Mouse (Mus musculus) A20 (cell line): Measurements from ENCODE around the gene Mgll.

Source experiments
- DNase-seq: peaks from one replicate; pipeline ENCODE4 v3.0.0-alpha.2; 2011; ENCODE audit warnings: low read depth, low spot score

The Mgll gene

DNA sequence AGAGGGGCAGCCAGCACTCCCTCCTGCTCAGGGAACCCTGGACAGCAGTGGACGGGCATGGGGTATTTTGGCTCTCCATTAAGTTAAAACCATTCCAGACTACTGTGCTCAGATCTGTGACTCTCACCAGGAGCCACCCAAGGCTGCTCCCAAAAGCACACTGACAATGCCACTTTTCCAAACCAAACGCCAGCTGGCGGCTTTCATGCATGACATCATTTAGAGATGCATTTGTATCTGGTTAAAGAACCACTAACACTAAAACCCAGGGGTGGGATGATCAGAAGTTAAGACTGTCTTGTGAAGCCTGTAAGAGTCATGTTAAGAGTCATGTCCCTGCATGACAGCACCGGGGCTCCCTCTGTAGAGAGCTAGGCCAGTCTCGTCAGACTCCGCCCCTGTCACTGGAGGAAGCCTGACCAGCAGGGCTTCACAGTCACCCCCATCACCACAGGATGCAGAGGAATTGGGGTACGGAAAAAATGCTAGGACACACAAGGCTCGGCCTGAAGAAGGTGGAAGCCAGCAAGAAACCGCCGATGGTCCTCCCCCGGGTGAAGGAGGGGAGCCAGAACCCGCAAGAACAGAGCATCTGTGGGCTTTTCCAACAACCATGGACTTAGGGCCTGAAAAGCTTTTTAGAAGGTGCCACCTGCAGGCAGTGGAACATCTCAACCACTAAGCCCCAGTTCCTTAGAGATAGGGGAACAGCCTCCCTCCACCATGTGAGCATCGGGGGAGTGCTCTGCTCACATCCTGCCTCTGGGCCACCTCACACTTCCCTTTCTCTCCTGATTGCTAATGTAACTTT, 103.4 kb downstream of the Mgll start:
- DNase-seq = peak; percentile 86

DNA sequence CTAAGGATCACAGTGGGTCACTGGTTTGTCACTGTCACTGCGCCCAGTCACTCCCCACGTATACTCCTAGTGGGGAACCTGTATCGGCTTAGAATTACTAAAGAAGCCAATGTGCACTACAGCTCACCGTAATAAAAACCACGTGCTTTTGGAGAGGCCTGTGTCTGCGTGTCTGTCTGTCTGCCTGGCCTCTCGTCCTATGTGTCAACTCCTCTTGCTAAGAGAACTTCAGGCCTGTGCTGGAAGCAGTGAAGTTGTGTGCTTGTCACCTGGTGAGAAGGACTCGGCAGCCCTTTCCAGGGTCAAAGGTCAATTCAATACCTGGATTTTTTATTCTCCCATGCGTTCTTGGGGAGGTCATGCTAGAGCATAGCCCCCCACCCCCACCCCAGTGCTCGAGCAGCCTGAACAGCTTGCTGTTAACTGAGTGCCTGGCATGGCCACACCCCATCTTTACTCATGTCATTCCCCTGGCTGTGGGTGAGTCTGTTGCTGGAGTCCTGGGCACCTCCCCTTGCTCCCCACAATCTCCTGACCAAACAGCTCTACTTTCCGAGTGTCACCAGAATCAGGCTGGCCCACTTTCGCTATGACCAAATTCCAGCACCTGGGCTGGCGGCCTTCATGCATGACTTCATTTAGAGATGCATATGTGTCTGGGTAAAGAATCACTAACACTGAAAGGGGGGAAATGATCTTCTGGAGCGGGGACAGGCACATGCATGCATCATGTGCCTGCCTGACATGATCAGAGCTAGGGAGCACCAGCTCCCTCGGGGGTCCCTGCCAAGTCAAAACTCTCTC, 104.2 kb downstream of the Mgll start:
- DNase-seq = peak; percentile 92

GRCm38 (mm10) chr6:88829579-88829978, 105.4 kb downstream of the Mgll start:
- peak; percentile 66 for DNase-seq

- peak; percentile 49 for DNase-seq
Observed at GRCm38 (mm10) chr6:88830112-88830702, 106.0 kb downstream of the Mgll start.

GRCm38 (mm10) chr6:88831456-88831855, 107.2 kb downstream of the Mgll start:
- DNase-seq = peak; percentile 87

DNA sequence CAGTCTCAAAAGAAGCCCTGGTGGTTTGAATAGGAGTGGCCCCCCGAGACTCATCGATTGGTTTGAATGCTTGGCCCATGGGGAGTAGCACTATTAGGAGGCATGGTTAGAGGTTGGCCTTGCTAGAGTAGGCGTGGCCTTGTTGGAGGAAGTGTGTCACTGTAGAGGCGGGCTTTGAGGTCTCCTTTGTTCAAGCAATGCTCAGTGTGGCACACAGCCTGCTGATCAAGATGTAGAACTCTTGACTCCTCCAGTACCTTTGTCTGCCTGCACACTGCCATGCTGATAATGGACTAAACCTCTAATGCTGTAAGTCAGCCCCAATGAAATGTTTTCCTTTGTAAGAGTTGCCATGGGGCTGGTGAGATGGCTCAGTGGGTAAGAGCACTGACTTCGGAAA, 108.5 kb downstream of the Mgll start:
- peak; percentile 85 for DNase-seq

DNA sequence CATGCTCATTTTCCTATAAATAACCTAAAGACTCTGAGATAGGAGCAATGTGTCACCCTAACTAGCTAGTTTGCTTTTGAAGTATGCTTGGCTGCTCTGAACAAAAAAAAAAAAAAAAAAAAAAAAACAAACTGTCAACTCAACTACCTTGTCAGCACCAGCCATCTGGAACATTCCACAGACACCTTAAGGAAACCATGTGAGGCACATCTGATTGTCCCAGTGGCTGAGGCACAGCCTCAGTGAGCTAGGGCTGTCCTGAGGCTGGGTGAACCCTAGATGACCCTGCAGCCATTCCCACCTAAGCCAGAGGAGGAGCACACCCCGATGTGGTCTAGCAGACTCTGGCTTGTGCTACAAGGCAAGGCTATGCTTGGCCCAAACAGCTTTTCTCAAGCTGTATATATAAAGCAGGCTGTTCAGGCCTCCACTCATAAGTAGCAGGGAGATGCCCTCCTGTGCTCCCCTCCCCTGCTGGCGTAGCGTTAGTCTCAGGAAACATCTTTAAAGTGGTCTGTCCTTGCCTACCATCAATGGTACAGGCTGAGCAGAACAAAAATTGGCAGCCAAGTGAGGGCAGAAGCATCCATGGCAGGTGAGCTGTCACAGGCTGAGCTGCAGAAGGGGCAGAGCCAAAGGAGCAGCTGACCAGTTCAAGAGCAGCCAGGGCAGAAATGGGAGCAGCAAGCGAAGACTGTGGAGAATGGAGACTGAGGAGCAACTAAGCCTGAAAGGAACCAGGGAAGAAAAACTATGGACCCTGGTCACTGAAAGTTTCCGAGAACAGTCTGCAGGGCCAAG, 109.3 kb downstream of the Mgll start:
- peak; percentile 45 for DNase-seq

GRCm38 (mm10) chr6:88835047-88835446, 110.8 kb downstream of the Mgll start:
- peak; percentile 30 for DNase-seq

DNA sequence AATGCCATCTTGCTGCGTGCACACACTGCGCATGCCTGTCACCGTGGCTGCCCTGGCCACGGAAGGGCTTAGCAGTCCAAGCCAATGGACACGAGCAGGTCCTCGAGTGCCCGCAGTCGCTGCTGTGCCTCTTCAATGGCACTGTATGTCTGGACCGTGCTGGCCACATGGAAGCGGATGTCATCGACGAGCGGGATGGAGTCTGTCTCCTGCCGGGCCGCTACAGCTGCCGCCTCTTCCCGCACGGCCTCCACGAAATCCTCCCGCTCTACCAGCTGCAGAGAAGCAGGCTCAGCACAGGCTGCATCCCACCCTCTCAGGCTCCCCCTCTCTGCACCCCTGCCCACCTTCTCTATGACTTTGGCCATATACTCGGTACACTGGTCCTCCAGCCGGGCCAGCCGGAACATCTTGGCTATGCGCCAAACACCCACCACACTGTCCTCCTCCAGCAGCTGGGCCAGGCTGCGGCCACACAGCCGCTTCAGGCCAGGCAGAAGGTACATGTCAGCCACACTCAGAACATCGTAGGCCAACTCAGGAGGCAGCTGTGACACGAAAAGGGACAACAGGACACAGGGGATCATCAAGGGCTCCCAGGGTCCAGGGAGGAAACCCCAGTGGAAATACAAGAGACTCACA, 112.1 kb downstream of the Mgll start:
- no peak for DNase-seq

- DNase-seq = no peak
Observed at GRCm38 (mm10) chr6:88837999-88838398, 113.8 kb downstream of the Mgll start.

DNA sequence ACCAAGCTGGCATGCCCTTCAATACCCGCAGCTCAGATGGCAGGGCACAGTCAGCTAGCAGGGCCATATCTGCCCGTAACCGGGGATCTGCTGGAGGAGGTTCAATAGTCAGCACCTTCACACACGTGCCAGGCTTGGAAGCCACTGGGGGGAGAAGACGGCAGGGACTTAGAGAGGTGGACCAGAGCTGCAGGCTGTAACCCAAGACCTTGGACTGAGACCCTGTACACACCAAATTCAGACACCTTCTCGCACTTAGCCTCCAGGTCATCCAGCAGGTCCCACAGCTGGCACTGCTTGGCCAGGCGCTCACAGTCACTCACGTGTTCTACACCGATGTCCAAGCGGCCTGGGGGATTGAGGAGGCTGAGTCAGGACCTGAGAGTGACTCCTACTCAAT, 114.4 kb downstream of the Mgll start:
- no peak for DNase-seq

- no peak for DNase-seq
Observed at GRCm38 (mm10) chr6:88839135-88839970, 115.1 kb downstream of the Mgll start.

DNA sequence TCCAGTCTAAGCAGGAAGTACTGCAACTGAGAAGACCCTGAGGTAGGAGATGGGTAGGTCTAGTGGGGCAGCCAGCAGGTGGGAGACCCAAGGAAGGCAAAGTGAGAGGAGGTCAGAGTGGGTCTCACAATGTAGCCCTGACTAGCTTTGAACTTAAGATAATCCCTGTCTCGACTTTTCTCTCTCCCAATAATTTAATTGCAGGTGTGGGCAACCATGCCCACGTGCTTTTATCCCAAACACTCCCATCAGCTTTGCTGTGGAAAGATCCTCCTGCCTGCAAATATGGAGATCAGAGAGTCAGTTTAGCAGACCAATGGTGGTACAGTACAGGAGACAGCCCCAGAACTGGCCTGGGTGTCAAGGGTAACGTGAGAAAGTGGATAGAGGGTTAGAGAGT, 116.0 kb downstream of the Mgll start:
- DNase-seq = no peak

DNA sequence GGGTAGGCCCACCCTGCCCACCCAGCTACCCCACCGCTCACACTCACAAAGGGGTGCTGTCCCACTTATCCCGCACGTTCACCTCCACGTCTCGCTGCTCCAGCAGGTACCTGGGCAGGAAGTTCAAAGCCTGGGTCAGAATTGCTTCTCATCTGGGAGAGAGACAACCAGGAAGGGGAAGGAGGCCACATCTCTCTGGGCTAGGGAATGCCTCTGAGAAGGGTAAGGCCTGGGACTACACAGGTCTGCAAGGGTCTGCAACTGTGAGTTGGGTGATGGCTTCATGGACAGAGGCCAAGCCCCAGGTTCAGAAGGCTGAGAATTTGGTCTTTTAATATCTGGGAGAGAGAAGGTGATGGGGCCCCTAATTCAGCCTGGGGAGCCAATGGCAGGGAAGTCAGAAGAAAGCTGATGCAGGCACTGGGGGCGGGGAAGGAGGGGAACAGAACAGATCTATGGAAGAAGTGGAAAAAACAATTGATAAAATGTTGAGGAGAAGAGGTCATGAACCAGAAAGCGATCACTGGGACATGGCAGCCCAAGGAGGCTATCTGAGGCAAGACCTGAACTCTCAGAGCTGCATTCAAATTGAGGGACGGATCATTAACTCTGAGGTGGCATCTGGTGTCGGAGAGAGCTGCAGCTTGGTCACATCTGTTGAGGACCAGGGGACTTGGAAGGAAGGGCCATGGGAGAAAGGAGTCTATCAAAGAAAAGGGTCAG, 116.7 kb downstream of the Mgll start:
- no peak for DNase-seq

DNA sequence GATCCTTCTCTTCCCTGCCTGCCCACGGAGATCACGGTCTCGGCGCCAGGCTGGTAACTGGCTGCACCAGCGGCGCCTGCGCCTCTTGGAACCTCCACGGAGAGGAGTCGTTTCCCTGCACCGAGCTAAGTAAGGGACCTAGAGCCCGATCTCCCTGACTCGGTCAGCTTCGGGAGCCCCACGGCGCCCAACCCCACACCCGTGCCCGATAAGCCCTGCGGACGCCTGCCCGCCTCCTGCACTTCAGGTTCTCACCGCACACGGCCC, 117.2 kb downstream of the Mgll start:
- DNase-seq = no peak

GRCm38 (mm10) chr6:88841781-88842689, 117.8 kb downstream of the Mgll start, which contains the start of gene Abtb1:
Gene Abtb1 (minus strand): TSS chr6:88841984.
- peak; percentile 100 for DNase-seq

- DNase-seq = no peak
Observed at GRCm38 (mm10) chr6:88842731-88843151, 118.5 kb downstream of the Mgll start.

DNA sequence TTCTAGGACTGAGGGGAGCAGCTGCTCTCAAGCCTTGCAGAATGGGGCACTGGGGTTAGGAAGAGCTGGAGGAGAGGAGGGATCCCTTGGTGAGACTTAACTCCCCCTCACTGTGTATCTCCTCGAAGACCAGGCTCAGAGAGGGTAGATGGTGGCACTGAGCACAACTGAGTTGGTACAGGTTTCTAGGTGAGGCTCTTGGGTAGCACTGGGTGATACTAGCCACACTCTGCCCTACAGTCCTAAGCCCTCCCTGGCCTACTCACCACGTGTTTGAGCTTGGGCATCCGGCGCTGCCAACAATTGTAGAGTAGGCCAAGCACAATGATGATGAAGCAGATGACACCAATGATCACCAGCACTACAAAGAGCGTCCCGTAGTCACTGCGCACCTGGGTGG, 119.0 kb downstream of the Mgll start:
- no peak for DNase-seq
